Mouse (Mus musculus): ENCODE results near the gene Rps6kb1.

GRCm38 (mm10) chr11:86575632-86576378 is 31.2 kb upstream of the Rps6kb1 start:
- no peak for TF ChIP-seq CTCF (IDR thresholded peaks at IDR 0.05; ENCODE audit: extremely low read depth, insufficient read length, insufficient replicate concordance, low read depth, low read length)
- TF ChIP-seq POLR2A (IDR thresholded peaks at IDR 0.05; ENCODE audit: low read depth, low read length), result no peak

Data from small intestine, adult 2 months (tissue).